ENCODE assay signal across 8 mouse cellular contexts in the genomic region with DNA sequence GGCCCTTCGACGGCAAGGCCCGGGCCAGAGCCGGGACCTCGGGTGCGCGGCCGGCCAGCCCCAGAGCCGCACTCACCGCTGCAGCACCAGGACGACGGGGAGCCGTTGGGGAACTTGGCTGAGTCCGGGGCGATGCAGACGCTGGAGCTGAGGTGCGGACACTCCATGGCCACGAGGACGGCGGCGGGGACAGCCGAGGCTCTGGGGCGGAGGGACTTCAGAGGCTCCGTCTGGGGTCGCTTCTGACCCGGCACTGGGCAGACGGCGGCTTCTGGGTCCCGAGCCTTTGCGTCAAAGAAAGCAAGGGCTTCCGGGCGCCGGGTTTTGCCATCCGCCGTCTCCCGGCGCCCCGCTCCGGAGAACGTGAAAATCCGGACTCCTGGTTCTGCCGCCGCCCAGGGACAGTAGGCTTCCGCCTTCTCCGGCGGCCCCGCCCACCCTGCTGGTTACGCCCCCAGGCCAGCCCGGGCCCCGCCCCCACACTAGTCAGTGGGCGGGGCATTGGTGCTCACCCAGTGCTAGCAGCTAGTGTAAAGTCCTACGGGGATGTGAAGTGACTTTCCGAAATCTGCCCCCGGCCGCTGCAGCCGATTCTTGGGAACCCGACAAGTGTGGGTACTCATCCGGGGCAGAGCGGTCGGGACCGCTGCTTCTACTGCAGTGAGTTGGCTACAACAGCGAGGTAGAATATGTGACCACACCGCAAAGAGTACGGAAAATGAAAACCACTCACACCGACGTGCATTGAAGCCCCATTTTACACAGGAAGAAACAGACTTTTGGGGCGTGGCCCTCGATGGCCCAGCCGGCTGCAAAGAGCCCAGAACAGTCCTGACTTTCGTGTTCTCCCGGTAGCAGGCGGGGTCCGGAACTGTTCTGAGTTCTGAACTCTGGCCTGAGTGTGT. TPM values are rescaled to one million over a fixed set of nuclear protein-coding genes. Genes with fewer than 3 reads are reported as not detected.
A peak's percentile ranks its signal among the peaks of the same experiment; 100 is the strongest.
DNase-seq lines count a peak whose midpoint lies in the region; ATAC-seq lines count a peak whose summit lies in the region.

A gene (minus strand): TSS at position 435 of the 905 bp plus-strand sequence.

- WGBS in intestine, embryonic 14.5 days: under 1% methylated on average over 71 of the region's 73 CpGs

- peaks cover 42% of the 10 kb centered on the region for H3K4me1 ChIP-seq in intestine, embryonic 14.5 days (replicated peaks; ENCODE audit: control insufficient read depth, insufficient read depth, low read length)

- H3K9ac ChIP-seq in intestine, embryonic 14.5 days (ENCODE audit: low read length): peak within 1 kb of the TSS; percentile 99

- peak; percentile 96 for ATAC-seq in intestine, embryonic 14.5 days (replicated peaks; ENCODE audit: low FRiP score, low TSS enrichment, low read depth)

- intact Hi-C loops in left cerebral cortex, postnatal 14 days (cut with DNase I): loop anchor here (5.0 kb wide), 1 partner anchor 81 kb away; a partner anchor contains a TSS

- H3K4me2 ChIP-seq in intestine, embryonic 14.5 days (ENCODE audit: low read length): peak within 1 kb of the TSS; percentile 70

- no peaks in the 10 kb centered on the region for H3K27me3 ChIP-seq in intestine, embryonic 14.5 days (replicated peaks; ENCODE audit: control insufficient read depth, insufficient read depth, low read length)

- no peaks in the 10 kb centered on the region for H3K36me3 ChIP-seq in intestine, embryonic 14.5 days (ENCODE audit: control insufficient read depth, insufficient read depth, low read length)

- H3K4me3 ChIP-seq in intestine, embryonic 14.5 days (ENCODE audit: low read depth, low read length): peak within 1 kb of the TSS; percentile 91

- peak within 1 kb of the TSS; percentile 98 for H3K27ac ChIP-seq in intestine, embryonic 14.5 days (ENCODE audit: low read depth)

- peak; percentile 97 to 100 for DNase-seq in adrenal gland, adult (ENCODE audit: inconsistent age in 2 of 2, low spot score in 1 of 2)
- DNase-seq in embryo, embryonic 10.5 days (ENCODE audit: low spot score): peak; percentile 98
- peak; percentile 95 for DNase-seq in gastrocnemius, postnatal 25 days
- DNase-seq in intestine, embryonic 14.5 days (ENCODE audit: low spot score): peak; percentile 99
- DNase-seq in left cerebral cortex, postnatal 14 days (ENCODE audit: low spot score in 2 of 2): peak; percentile 94 to 95
- peak; percentile 97 for DNase-seq in mesoderm, embryonic 11.5 days (ENCODE audit: low read depth, low spot score)
- DNase-seq in right cerebral cortex, postnatal 36 days (ENCODE audit: low spot score in 2 of 2): peak; percentile 89 to 90
- peak; percentile 98 for DNase-seq in yolk sac, embryonic 10.5 days (ENCODE audit: low spot score)

- no peaks in the 10 kb centered on the region for H3K9me3 ChIP-seq in intestine, embryonic 14.5 days (ENCODE audit: control insufficient read depth, low read length)

RNA-seq across cellular contexts. Expression of the gene that starts here (rescaled TPM):
- total RNA-seq in gastrocnemius, postnatal 25 days (2021): 10 to 100 TPM; 12.8 to 15.4 TPM
- 83.6 and 97.6 TPM in 2 replicates for polyA plus RNA-seq in intestine, embryonic 14.5 days (2014; fragmentation: Nextera tagmentation; extraction: Ambion mirVana)
- 10 to 100 TPM; 20.2 to 27.1 TPM for total RNA-seq in left cerebral cortex, postnatal 14 days (2021)

Comparison
In these comparisons a context has a peak if more than half of its experiments do, and no peak if none do; other contexts are left out.
1. Peak in every context shown above with its lines: DNase-seq, ATAC-seq, H3K4me3 ChIP-seq and H3K27ac ChIP-seq.